8 mouse cellular contexts compared by ENCODE assay signal in genomic region chr5:52775237-52775636, GRCm38 (mm10). TPM values are rescaled to one million over a fixed set of nuclear protein-coding genes. Genes with fewer than 3 reads are reported as not detected.
DNase-seq lines count a peak whose midpoint lies in the region; ATAC-seq lines count a peak whose summit lies in the region.

Gene Zcchc4, plus strand, starts transcription at chr5:52775409.

- no peak within 1 kb of the TSS for H3K4me2 ChIP-seq in lung, embryonic 16.5 days (ENCODE audit: low read depth, low read length)
- no peak within 1 kb of the TSS for H3K4me2 ChIP-seq in neural tube, embryonic 13.5 days

- no peak for ATAC-seq in lung, embryonic 16.5 days (ENCODE audit: low read depth)
- no peak for ATAC-seq in inflammation-experienced regulatory T-cells, adult 6 months
- ATAC-seq in neural tube, embryonic 13.5 days (ENCODE audit: low read depth), result no peak

- WGBS in lung, embryonic 16.5 days, result 54% methylated on average over 8 of the region's 8 CpGs
- 79% methylated on average over 8 of the region's 8 CpGs for WGBS in neural tube, embryonic 13.5 days

- H3K27ac ChIP-seq in lung, embryonic 16.5 days (ENCODE audit: low read length), result no peak within 1 kb of the TSS
- no peak within 1 kb of the TSS for H3K27ac ChIP-seq in neural tube, embryonic 13.5 days (replicated peaks)

- H3K9me3 ChIP-seq in lung, embryonic 16.5 days (ENCODE audit: control insufficient read depth, low read length), result no peaks in the 10 kb centered on the region
- H3K9me3 ChIP-seq in neural tube, embryonic 13.5 days, result no peaks in the 10 kb centered on the region

- H3K36me3 ChIP-seq in lung, embryonic 16.5 days (ENCODE audit: control insufficient read depth, insufficient read depth, low read length), result peaks cover 4% of the 10 kb centered on the region; the same call in 1 of the 2 replicates
- H3K36me3 ChIP-seq in neural tube, embryonic 13.5 days, result peaks cover 4% of the 10 kb centered on the region; the same call in 1 of the 2 replicates

- no peak for DNase-seq in adrenal gland, postnatal 4 days (ENCODE audit: low spot score in 2 of 2)
- DNase-seq in adrenal gland, adult 2 months, result no peak
- DNase-seq in lung, adult 18-20 months, result no peak
- no peak for DNase-seq in right cerebral cortex, adult 18-20 months
- no peak for DNase-seq in heart, adult 8-10 months (ENCODE audit: low spot score)

- H3K4me1 ChIP-seq in lung, embryonic 16.5 days (replicated peaks; ENCODE audit: control insufficient read depth, insufficient read depth, low read length), result no peaks in the 10 kb centered on the region
- H3K4me1 ChIP-seq in neural tube, embryonic 13.5 days (replicated peaks), result no peaks in the 10 kb centered on the region

- no peak within 1 kb of the TSS for H3K4me3 ChIP-seq in lung, embryonic 16.5 days (ENCODE audit: low read length)
- no peak within 1 kb of the TSS for H3K4me3 ChIP-seq in neural tube, embryonic 13.5 days

- H3K9ac ChIP-seq in lung, embryonic 16.5 days (ENCODE audit: low read length), result no peak within 1 kb of the TSS
- no peak within 1 kb of the TSS for H3K9ac ChIP-seq in neural tube, embryonic 13.5 days

- H3K27me3 ChIP-seq in lung, embryonic 16.5 days (ENCODE audit: control insufficient read depth, insufficient read depth, low read depth, low read length), result no peaks in the 10 kb centered on the region
- no peaks in the 10 kb centered on the region for H3K27me3 ChIP-seq in neural tube, embryonic 13.5 days

RNA-seq across cellular contexts. Expression of gene Zcchc4, which starts in this region (rescaled TPM):
- total RNA-seq in adrenal gland, postnatal 4 days (2021), result 10 to 100 TPM; 16.3 to 16.5 TPM
- 10 to 100 TPM in 1 of 2 experiments, 1 to 10 TPM in 1; 9.6 to 12.2 TPM for total RNA-seq in adrenal gland, adult 2 months (2021)
- polyA plus RNA-seq in adrenal gland, adult 2 months (2012; rRNA removed), result 3.3 and 4.0 TPM in 2 replicates
- 14.1 and 16.2 TPM in 2 replicates for polyA plus RNA-seq in lung, embryonic 16.5 days (2015; fragmentation: Nextera tagmentation; extraction: Ambion mirVana)
- 10 to 100 TPM; 14.8 to 15.4 (median 15.3) TPM for polyA plus RNA-seq in inflammation-experienced regulatory T-cells, adult 6 months (2017; shearing (Covaris generic))
- polyA plus RNA-seq in neural tube, embryonic 13.5 days (2015; fragmentation: Nextera tagmentation; extraction: Ambion mirVana), result 10.9 and 11.4 TPM in 2 replicates
- total RNA-seq in heart, adult 8-10 months (2022), result 1 to 10 TPM; 6.0 to 7.5 (median 7.1) TPM
